Comparison of ENCODE assay signal across 17 mouse cellular contexts in the genomic region with DNA sequence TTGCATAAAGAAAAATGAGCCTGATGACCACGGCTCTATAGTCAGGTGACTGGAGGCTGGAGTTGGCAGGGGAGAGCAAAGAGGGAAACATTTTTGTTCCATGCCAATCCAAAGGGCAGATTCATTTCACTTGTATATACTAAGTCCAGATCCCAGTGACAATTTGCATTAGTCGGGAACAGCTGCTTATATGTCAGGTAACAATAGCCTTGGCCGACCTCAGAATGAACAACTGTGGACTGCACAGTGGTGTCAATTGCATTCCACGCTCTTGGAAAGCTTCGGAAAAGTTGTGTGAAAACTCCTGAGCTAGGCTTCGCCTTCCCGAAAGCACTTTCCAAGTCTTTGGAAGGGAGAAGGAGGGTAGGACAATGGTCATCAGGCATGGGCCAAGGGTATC.
"Had no signal": no experiment of that assay in that cellular context is flagged by ENCODE, and none has a peak within 500 bp of the region (broad histone marks: within the 10 kb centered on the region; RNA-seq: fewer than 3 reads in every experiment).

No protein-coding gene starts in this region.

- H3K27me3 ChIP-seq: neural tube, embryonic 12.5 days; neural tube, embryonic 13.5 days; neural tube, embryonic 15.5 days; stomach, embryonic 15.5 days had no signal

- H3K36me3 ChIP-seq: neural tube, embryonic 12.5 days; neural tube, embryonic 13.5 days; neural tube, embryonic 15.5 days; stomach, embryonic 15.5 days had no signal

- H3K4me1 ChIP-seq: neural tube, embryonic 12.5 days; neural tube, embryonic 13.5 days; neural tube, embryonic 15.5 days; stomach, embryonic 15.5 days had no signal

- H3K4me3 ChIP-seq: neural tube, embryonic 12.5 days; neural tube, embryonic 13.5 days; neural tube, embryonic 15.5 days; stomach, embryonic 15.5 days had no signal

- H3K27ac ChIP-seq: neural tube, embryonic 12.5 days; neural tube, embryonic 13.5 days; neural tube, embryonic 15.5 days; stomach, embryonic 15.5 days; stomach, postnatal 0 days had no signal

- H3K9me3 ChIP-seq: neural tube, embryonic 12.5 days; neural tube, embryonic 13.5 days; neural tube, embryonic 15.5 days; stomach, embryonic 15.5 days had no signal

- H3K9ac ChIP-seq: neural tube, embryonic 12.5 days; neural tube, embryonic 13.5 days; neural tube, embryonic 15.5 days; stomach, embryonic 15.5 days had no signal

- H3K4me2 ChIP-seq: neural tube, embryonic 12.5 days; neural tube, embryonic 13.5 days; neural tube, embryonic 15.5 days; stomach, embryonic 15.5 days had no signal

- DNase-seq: retina, postnatal 1 day; right cerebral cortex, adult 18-20 months; right cerebral cortex, postnatal 14 days; right cerebral cortex, postnatal 25 days; right cerebral cortex, postnatal 4 days; spleen, adult 18-20 months; thymus, adult 18-20 months; thymus, adult 2 months; thymus, postnatal 14 days; thymus, postnatal 25 days; thymus, postnatal 36 days; thymus, postnatal 4 days had no signal
